Mouse (Mus musculus): ENCODE measurements at regions not wholly inside any gene's neighbourhood (a gene's known extent, or its start where the extent isn't known, plus 50 kb on each side); places are given as distances from the start of the nearest gene placed in this dataset.

DNA sequence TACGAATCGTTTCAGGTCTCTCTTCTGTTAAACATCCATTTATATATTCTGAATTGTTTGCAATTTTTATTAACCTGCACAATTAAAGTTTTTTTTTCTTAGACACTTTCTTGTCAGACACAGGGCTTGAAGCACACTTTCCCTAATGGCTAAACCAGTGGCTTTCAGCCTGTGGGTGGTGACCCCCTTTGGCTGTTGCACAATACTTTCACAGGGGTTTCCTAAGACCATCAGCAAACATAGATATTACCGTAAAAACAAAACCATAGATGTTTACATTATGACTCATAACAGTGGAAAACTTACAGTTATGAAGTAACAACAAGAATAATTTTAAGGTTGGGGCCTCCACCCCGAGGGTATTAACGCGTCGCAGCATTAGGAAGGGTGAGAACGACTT is 378.6 kb downstream of the Pmp22 start:
- no peak for TF ChIP-seq CTCF (IDR thresholded peaks at IDR 0.05; ENCODE audit: extremely low read depth, insufficient read depth, insufficient read length, insufficient replicate concordance)
- TF ChIP-seq POLR2A (IDR thresholded peaks at IDR 0.05; ENCODE audit: low read depth, low read length): no peak

Data from spleen, adult 2 months (tissue).